Mouse (Mus musculus) liver, embryonic 11.5 days (tissue): ENCODE results near the gene Rffl. TPM values are rescaled to one million over a fixed set of nuclear protein-coding genes. Genes with fewer than 3 reads are reported as not detected.

ENCODE experiments used
- ATAC-seq: fragments of 200-750 bp; cut with Nextera tagmentation; replicated peaks from 2 replicates; pipeline ENCODE4 v1.8.0; 2017; ENCODE audit warnings: moderate number of reproducible peaks, mild to moderate bottlenecking, moderate TSS enrichment, moderate library complexity; ENCODE audit not compliant: low FRiP score
- DNase-seq: peaks from one replicate; pipeline ENCODE4 v3.0.0-alpha.2; 2017; ENCODE audit warnings: low spot score
- H3K27ac ChIP-seq: fragments of 300-500 bp; sonication (generic); 2 replicates; pipeline ENCODE4 v1.5.1; 2014; ENCODE audit warnings: mild to moderate bottlenecking, low read depth, low read length, control low read depth
- H3K27me3 ChIP-seq: fragments of 300-500 bp; sonication (generic); replicated peaks from 2 replicates; pipeline ENCODE4 v1.6.1; 2014; ENCODE audit warnings: low read length, mixed read lengths; ENCODE audit not compliant: control insufficient read depth, insufficient read depth
- H3K36me3 ChIP-seq: fragments of 300-500 bp; sonication (generic); 2 replicates; pipeline ENCODE4 v1.6.1; 2014; ENCODE audit warnings: mild to moderate bottlenecking, low read length, moderate library complexity, mixed read lengths; ENCODE audit not compliant: control insufficient read depth, insufficient read depth
- H3K4me1 ChIP-seq: fragments of 300-500 bp; sonication (generic); replicated peaks from 2 replicates; pipeline ENCODE4 v1.6.1; 2014; ENCODE audit warnings: low read length, mixed read lengths; ENCODE audit not compliant: control insufficient read depth, insufficient read depth
- H3K4me2 ChIP-seq: fragments of 300-500 bp; sonication (generic); 2 replicates; pipeline ENCODE4 v1.6.1; 2014; ENCODE audit warnings: mild to moderate bottlenecking, control low read depth, moderate library complexity
- H3K4me3 ChIP-seq: fragments of 300-500 bp; sonication (generic); 2 replicates; pipeline ENCODE4 v1.5.1; 2014; ENCODE audit warnings: low read depth, low read length, control low read depth
- H3K9ac ChIP-seq: fragments of 300-500 bp; sonication (generic); 2 replicates; pipeline ENCODE4 v1.6.1; 2014; ENCODE audit warnings: low read depth, low read length, control low read depth
- H3K9me3 ChIP-seq: fragments of 300-500 bp; sonication (generic); 2 replicates; pipeline ENCODE4 v1.6.1; 2016; ENCODE audit warnings: low read length, inconsistent platforms, mixed read lengths; ENCODE audit not compliant: control insufficient read depth
- WGBS: fragments of 180-500 bp; shearing (Covaris S2); extraction: QIAGEN DNeasy Blood & Tissue Kit; methylation state at CpG from one replicate; pipeline ENCODE4 v1.1.7; 2014; 5-methylcytosine and 5-hydroxymethylcytosine counted together
- polyA plus RNA-seq: library from polyadenylated mRNA; unstranded; fragments of >200 nt; fragmentation: Nextera tagmentation; extraction: Ambion mirVana; gene quantifications from 2 replicates; pipeline ENCODE4 v1.2.1, GENCODE M21; 2014

Rffl gene
- polyA plus RNA-seq, 1 experiment from 2014 or later = 27.5 TPM

DNA sequence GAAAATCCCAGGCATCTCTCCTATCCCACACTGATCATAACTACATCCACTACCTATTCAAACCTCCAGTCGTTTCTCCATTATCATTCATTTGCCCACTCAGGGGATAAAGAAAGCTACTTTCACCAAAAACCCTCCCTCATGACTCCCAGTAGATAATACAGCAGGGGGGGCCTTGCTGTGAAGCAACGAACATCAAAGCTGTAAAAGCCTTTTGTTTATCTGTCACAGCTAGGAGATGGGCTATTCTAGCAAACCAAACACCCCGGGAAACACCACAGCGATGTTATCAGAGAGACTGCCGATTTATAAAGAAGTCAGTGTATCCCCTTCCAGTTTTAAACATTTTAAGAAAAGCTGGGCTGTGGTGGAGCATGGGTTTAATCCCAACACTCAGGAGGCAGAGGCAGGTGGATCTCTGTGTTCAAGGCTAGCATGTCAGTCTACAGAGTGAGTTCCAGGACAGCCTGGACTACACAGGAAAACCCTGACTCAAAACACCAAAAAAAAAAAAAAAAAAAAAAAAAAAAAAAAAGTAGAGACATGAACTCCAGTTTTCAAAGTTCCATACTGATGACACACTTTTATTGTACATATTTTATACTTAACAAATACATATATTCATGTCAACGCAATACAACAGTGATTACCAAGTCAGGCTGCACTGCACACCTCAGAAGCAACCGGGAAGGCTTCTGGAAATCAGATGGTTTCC is 4.0 kb downstream of the Rffl start:
- peak overlapping the region; percentile 49 for H3K4me2 ChIP-seq
- no peak for ATAC-seq
- peaks cover 30% of the 10 kb centered on the region for H3K4me1 ChIP-seq

DNA sequence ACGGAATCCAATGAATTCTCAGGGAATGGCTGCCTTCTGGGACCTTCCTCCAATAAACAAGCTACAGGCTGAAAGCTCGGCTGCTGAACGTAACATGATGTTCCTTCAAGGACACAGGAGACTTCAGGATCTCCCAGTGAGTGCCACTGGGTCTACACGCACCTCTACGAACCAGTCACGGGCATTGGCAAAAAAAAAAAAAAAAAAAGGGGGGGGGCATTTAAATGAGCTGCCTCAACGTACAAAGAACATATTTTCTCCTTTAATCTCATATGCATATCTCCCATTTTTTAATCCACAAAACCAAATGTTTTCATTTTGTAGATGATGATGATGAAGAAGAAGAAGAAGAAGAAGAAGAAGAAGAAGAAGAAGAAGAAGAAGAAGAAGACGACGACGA is 5.1 kb downstream of the Rffl start:
- no peak overlapping the region for H3K27ac ChIP-seq
- no peak overlapping the region for H3K4me3 ChIP-seq

More for the DNA sequence above, 4.0 kb downstream of the Rffl start:
- no peaks in the 10 kb centered on the region for H3K9me3 ChIP-seq
- H3K4me3 ChIP-seq = 0 out of 2 replicates have a peak overlapping the region, but pooled peaks have one; percentile 0
- DNase-seq = no peak
- peak overlapping the region; percentile 20; the same call in 1 of the 2 replicates for H3K27ac ChIP-seq
- H3K9ac ChIP-seq = no peak overlapping the region
- H3K27me3 ChIP-seq = no peaks in the 10 kb centered on the region
- H3K36me3 ChIP-seq = no peaks in the 10 kb centered on the region
- 27% methylated on average over 7 of the region's 7 CpGs for WGBS

DNA sequence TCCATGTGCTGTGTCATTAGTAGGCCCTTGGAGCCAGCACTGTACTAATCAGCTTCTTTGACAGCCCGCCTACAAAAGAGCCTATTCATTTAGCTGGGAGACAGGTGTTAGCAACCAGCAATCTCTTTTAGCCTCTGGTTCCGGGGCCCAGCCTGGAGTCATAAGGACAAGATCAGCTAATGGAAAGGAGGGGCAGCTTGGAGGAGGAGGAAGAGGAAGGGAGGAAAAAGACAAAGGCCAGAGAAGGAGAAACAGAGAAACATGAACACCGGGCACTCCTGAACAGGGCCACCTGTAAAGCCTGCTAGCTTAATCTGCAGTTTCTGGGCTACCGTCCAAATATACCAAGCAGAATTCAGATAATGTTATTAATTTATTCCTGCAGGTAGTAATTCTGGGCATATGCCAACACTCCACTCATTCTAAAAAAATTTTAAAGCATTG is 7.5 kb downstream of the Rffl start:
- H3K36me3 ChIP-seq = no peaks in the 10 kb centered on the region
- H3K9ac ChIP-seq = no peak overlapping the region
- ATAC-seq = peak; percentile 40; the same call in 1 of the 2 replicates
- no peak overlapping the region for H3K4me2 ChIP-seq
- DNase-seq = no peak
- peak overlapping the region; percentile 44; the same call in 1 of the 2 replicates for H3K27ac ChIP-seq
- H3K9me3 ChIP-seq = no peaks in the 10 kb centered on the region
- no peak overlapping the region for H3K4me3 ChIP-seq
- 65% methylated on average over 4 of the region's 4 CpGs for WGBS
- peaks cover 32% of the 10 kb centered on the region for H3K4me1 ChIP-seq
- H3K27me3 ChIP-seq = no peaks in the 10 kb centered on the region

More for the DNA sequence above, 5.1 kb downstream of the Rffl start:
- ATAC-seq = no peak
- Histone ChIP-seq H3K9me3 (no peaks in the 10 kb centered on the region), H3K9ac (no peak overlapping the region), H3K4me2 (peak overlapping the region; percentile 49), H3K36me3 (no peaks in the 10 kb centered on the region), H3K4me1 (peaks cover 36% of the 10 kb centered on the region), H3K27me3 (no peaks in the 10 kb centered on the region)
- DNase-seq = no peak
- 73% methylated on average over 10 of the region's 10 CpGs for WGBS

DNA sequence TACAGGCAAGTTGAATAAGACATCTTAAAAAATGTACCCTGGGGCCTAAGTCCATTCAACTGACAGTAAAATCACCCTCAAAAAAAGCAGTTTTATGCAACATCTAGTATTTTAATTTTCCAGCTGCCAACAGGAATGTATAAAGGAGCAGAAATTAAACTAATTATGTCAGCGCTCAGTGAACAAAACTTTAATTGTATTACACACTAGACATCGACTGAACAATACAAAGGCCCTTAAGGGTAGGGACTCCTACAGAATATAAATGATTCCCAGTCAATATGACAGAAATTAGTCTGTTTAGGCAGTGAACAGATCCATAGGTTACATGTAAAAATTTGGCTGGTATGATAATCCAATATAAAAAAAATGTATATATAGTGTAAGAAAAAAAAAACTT is 8.0 kb downstream of the Rffl start:
- no peaks in the 10 kb centered on the region for H3K27me3 ChIP-seq
- H3K9me3 ChIP-seq = no peaks in the 10 kb centered on the region
- no peaks in the 10 kb centered on the region for H3K36me3 ChIP-seq
- peaks cover 29% of the 10 kb centered on the region for H3K4me1 ChIP-seq
- no peak for DNase-seq
- H3K4me2 ChIP-seq = no peak overlapping the region
- no peak overlapping the region for H3K4me3 ChIP-seq
- H3K9ac ChIP-seq = no peak overlapping the region
- no peak overlapping the region for H3K27ac ChIP-seq
- 92% methylated on average over 2 of the region's 2 CpGs for WGBS
- no peak for ATAC-seq

DNA sequence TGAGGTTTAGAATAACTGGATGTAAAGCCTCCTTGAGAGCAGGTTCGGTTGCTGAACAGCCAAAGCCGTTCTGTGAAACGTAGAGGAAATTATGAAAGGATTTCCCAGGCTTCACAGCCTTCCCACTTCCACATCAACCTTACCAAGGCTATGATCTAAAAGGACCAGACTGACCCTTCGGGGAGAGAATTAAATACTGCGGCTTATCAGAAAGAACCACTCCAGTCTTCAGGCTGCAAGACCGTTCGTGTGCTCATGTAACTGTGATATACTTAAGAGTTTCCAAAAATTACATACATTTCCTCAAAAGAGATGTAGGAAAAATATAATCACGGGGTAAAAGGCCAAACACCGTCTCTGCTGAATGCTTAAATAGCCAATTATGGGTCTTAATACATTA is 8.4 kb downstream of the Rffl start:
- Histone ChIP-seq H3K36me3 (no peaks in the 10 kb centered on the region), H3K4me3 (no peak overlapping the region), H3K4me2 (0 out of 2 replicates have a peak overlapping the region, but pooled peaks have one; percentile 2), H3K4me1 (peaks cover 25% of the 10 kb centered on the region), H3K9me3 (no peaks in the 10 kb centered on the region), H3K9ac (no peak overlapping the region), H3K27ac (no peak overlapping the region), H3K27me3 (no peaks in the 10 kb centered on the region)
- no peak for ATAC-seq
- DNase-seq = no peak
- WGBS = 51% methylated on average over 9 of the region's 9 CpGs

DNA sequence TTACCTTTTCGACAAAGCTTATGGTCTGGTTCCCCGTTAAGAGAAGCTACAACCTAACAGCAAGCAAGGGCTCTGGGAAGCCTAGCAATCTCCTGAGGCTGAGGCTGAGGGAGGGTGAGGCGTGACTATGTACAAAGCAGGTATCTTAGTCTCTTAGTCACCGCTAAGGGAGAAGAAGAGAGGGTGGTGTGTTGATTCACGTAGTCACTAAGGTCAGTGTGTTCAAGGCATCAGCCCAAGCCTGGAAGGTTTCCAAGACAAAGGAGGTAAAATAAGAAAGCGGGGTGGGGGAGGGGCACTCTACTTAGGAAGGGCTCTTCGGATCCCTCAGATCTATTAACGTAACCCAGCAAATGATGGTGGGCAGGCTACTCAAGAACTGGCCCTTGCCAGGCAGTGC is 9.5 kb downstream of the Rffl start:
- Histone ChIP-seq H3K9ac (no peak overlapping the region), H3K4me3 (no peak overlapping the region), H3K4me2 (no peak overlapping the region), H3K27me3 (no peaks in the 10 kb centered on the region), H3K4me1 (peaks cover 28% of the 10 kb centered on the region), H3K9me3 (no peaks in the 10 kb centered on the region), H3K36me3 (no peaks in the 10 kb centered on the region), H3K27ac (no peak overlapping the region)
- 78% methylated on average over 8 of the region's 8 CpGs for WGBS
- ATAC-seq (no peak), DNase-seq (no peak)

DNA sequence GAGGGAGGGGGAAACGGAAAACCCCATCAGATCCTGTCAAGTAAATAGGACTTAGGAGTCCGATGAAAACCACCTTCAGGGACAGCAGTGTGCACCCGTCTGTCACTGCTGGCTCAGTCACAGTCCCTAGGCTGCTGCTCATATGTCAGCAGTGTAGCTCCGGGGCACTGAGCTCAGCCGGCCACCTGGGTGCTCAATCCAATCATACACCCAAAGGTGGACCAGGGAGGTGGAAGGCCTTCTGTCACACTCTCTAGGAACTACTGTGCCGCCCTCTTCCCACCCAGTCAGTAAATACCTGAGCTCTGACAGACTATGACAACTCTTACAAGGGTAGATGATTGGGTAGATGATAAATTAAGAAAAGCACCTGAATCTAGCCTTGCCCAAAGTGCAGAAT is 10.3 kb downstream of the Rffl start:
- Histone ChIP-seq H3K9ac (no peak overlapping the region), H3K27me3 (no peaks in the 10 kb centered on the region), H3K36me3 (no peaks in the 10 kb centered on the region), H3K9me3 (no peaks in the 10 kb centered on the region), H3K4me1 (peaks cover 34% of the 10 kb centered on the region), H3K27ac (no peak overlapping the region), H3K4me3 (no peak overlapping the region), H3K4me2 (no peak overlapping the region)
- WGBS = 82% methylated on average over 6 of the region's 6 CpGs
- ATAC-seq (no peak), DNase-seq (no peak)

DNA sequence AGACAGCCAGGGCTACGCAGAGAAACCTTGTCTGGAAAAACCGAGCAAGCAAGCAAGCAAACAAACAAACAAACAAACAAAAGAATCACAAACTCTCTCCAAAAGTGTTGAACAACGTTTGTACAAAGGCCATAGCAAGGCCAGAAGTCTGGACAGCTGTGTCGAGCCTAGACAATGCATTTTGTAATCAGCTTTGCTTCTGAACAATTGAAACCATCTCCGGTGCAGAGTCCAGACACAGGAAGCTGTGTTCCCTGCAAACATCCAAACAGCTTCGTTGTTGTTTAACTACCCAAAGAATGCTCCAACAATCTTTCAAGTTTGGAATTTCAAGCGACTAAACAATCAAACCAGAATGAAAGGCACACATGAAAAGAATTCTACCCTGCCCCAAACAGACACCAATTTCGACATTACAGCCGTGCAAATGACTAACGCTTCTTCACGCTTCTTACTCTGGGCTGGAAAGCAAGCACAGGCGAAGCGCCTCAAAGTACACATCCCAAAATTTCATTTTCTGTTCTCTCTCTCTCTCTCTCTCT is 13.6 kb downstream of the Rffl start:
- Histone ChIP-seq H3K4me1 (peaks cover 52% of the 10 kb centered on the region), H3K4me2 (no peak overlapping the region), H3K27ac (peak overlapping the region; percentile 13; the same call in 1 of the 2 replicates), H3K4me3 (no peak overlapping the region), H3K36me3 (no peaks in the 10 kb centered on the region), H3K9me3 (no peaks in the 10 kb centered on the region), H3K9ac (no peak overlapping the region), H3K27me3 (no peaks in the 10 kb centered on the region)
- WGBS = 79% methylated on average over 13 of the region's 13 CpGs
- ATAC-seq = no peak
- DNase-seq = no peak

DNA sequence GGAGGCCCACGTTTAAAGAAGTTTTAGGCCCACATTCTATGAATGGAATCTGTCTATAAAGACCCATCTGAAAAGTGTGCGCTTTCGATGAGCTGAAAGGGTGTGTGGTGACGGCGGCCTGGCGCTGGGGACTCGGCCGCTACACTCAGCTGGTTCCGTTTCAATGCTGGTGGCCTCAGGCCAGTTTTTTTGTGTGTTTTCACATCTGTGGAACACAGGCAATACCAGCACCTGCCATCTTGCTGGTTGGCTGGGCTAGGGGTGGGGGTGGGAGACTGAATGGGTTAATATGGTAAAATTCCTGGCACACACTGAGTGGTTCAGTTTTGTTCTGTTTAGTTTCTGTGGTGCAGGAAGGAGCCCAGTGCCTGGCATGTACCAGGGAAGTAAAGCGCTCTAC is 15.0 kb downstream of the Rffl start:
- no peak overlapping the region for H3K4me2 ChIP-seq
- 87% methylated on average over 10 of the region's 10 CpGs for WGBS
- no peak overlapping the region for H3K4me3 ChIP-seq
- H3K36me3 ChIP-seq = no peaks in the 10 kb centered on the region
- H3K27ac ChIP-seq = peak overlapping the region; percentile 43; the same call in 1 of the 2 replicates
- no peak overlapping the region for H3K9ac ChIP-seq
- H3K4me1 ChIP-seq = peaks cover 52% of the 10 kb centered on the region
- H3K27me3 ChIP-seq = no peaks in the 10 kb centered on the region
- no peak for DNase-seq
- no peak for ATAC-seq
- no peaks in the 10 kb centered on the region for H3K9me3 ChIP-seq
